Mouse (Mus musculus) bone marrow, adult 2 months (tissue): ENCODE measurements around the gene Tnfrsf11a.

ENCODE experiments used
- CTCF ChIP-seq: fragments of 200-500 bp; IDR thresholded peaks from 2 replicates; pipeline ENCODE4 v1.5.1; 2011; ENCODE audit warnings: low read length, control low read depth; ENCODE audit not compliant: control insufficient read depth, insufficient read depth
- POLR2A ChIP-seq: fragments of 200-500 bp; IDR thresholded peaks from 2 replicates; pipeline ENCODE4 v1.6.1; 2011; ENCODE audit warnings: low read depth, mild to moderate bottlenecking, control low read depth, low read length, borderline replicate concordance; ENCODE audit not compliant: control insufficient read depth

GRCm38 (mm10) chr1:105776426-105776825 lies 4.1 kb upstream of the Tnfrsf11a start:
- TF ChIP-seq CTCF (no peak), POLR2A (no peak)
